Mouse (Mus musculus): ENCODE measurements around the gene Tiam2.

DNA sequence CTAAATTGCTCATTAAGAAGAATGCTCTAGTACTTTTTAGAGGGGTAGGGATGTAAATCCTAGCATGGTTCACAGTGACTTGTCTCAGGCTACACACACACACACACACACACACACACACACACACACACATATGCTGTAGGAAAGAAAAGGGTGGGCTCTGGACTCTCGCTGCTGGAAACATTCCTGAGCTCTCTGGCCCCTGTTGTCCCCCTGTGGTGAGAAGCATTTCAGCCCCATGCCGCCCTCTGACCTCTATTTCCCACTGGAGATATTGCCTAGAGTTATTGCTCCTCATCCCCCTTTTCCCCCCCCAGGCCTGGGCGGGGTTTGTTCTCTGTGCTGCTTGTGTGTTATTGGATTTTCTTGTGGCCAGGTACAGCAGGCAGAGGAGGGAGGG, 28.5 kb downstream of the Tiam2 start:
- TF ChIP-seq CTCF (IDR thresholded peaks at IDR 0.05; ENCODE audit: borderline replicate concordance, insufficient read depth, low read length), result no peak
- TF ChIP-seq POLR2A (IDR thresholded peaks at IDR 0.05; ENCODE audit: low read depth, low read length), result no peak

All from embryonic fibroblast, embryonic 13.5 days (primary cell).